Mouse (Mus musculus) liver, postnatal 0 days (tissue): ENCODE data around the gene Tmem184b. TPM values are rescaled to one million over a fixed set of nuclear protein-coding genes. Genes with fewer than 3 reads are reported as not detected.

Source experiments
- ATAC-seq: fragments of 200-750 bp; cut with Nextera tagmentation; 2 replicates; pipeline ENCODE4 v1.8.0; 2017; ENCODE audit warnings: mild to moderate bottlenecking, moderate library complexity
- DNase-seq: peaks from one replicate; pipeline ENCODE4 v3.0.0-alpha.2; 2016
- H3K27ac ChIP-seq: fragments of 300-500 bp; sonication (generic); 2 replicates; pipeline ENCODE4 v1.5.1; 2014; ENCODE audit warnings: antibody characterized with exemption, moderate library complexity, mild to moderate bottlenecking, low read depth
- H3K27me3 ChIP-seq: fragments of 300-500 bp; sonication (generic); 2 replicates; pipeline ENCODE4 v1.6.1; 2014; ENCODE audit warnings: low read length, control low read depth, mixed read lengths; ENCODE audit not compliant: insufficient read depth
- H3K36me3 ChIP-seq: fragments of 300-500 bp; sonication (generic); replicated peaks from 2 replicates; pipeline ENCODE4 v1.6.1; 2014; ENCODE audit warnings: mild to moderate bottlenecking, control low read depth, low read length, moderate library complexity, mixed read lengths; ENCODE audit not compliant: insufficient read depth
- H3K4me1 ChIP-seq: fragments of 300-500 bp; sonication (generic); 2 replicates; pipeline ENCODE4 v1.6.1; 2014; ENCODE audit warnings: antibody characterized with exemption, mild to moderate bottlenecking, control low read depth; ENCODE audit not compliant: insufficient read depth
- H3K4me2 ChIP-seq: fragments of 300-500 bp; sonication (generic); 2 replicates; pipeline ENCODE4 v1.6.1; 2014; ENCODE audit warnings: low read depth, mild to moderate bottlenecking, low read length, moderate library complexity, mixed read lengths
- H3K4me3 ChIP-seq: fragments of 300-500 bp; sonication (generic); 2 replicates; pipeline ENCODE4 v1.5.1; 2014; ENCODE audit warnings: low read depth, low read length
- H3K9ac ChIP-seq: fragments of 300-500 bp; sonication (generic); replicated peaks from 2 replicates; pipeline ENCODE4 v1.6.1; 2014; ENCODE audit warnings: mild to moderate bottlenecking, moderate library complexity
- H3K9me3 ChIP-seq: fragments of 300-500 bp; sonication (generic); 2 replicates; pipeline ENCODE4 v1.6.1; 2016; ENCODE audit warnings: mild to moderate bottlenecking, control low read depth, low read length, mixed read lengths
- CTCF ChIP-seq: sonication (generic); IDR thresholded peaks from 2 replicates; pipeline ENCODE4 v1.5.1; 2016; ENCODE audit warnings: antibody characterized with exemption, low read depth
- EP300 ChIP-seq: IDR thresholded peaks from 2 replicates; pipeline ENCODE4 v1.6.1; 2016; ENCODE audit warnings: antibody characterized with exemption, low read depth, mild to moderate bottlenecking
- WGBS: fragments of 180-500 bp; shearing (Covaris S2); extraction: QIAGEN DNeasy Blood & Tissue Kit; methylation state at CpG from one replicate; pipeline ENCODE4 v1.1.7; 2014; ENCODE audit not compliant: insufficient replicate concordance; 5-methylcytosine and 5-hydroxymethylcytosine counted together
- polyA plus RNA-seq: library from polyadenylated mRNA; unstranded; fragments of >200 nt; fragmentation: Nextera tagmentation; extraction: Ambion mirVana; gene quantifications from 2 replicates; pipeline ENCODE4 v1.2.1, GENCODE M21; 2015

The Tmem184b gene
- polyA plus RNA-seq, 1 experiment from 2014 or later = 8.4 TPM

DNA sequence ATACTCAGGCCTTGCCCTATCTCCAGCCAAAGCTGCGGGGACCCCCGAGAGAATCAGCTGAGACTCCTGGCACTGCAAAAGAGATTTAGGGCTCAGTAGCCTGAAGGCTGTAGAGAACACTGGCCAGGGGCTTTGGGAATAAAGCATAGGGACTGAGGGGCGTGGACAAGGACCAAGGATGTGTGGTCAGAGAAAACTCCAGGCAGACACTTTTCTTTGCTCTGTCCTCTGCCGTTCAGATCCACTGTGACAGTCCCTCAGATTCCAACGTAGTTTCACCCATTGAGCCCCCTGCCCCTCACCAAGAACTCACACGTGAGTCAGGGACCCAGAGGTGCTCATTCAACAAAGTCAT lies 38.9 kb upstream of the Tmem184b start:
- peak overlapping the region; percentile 80 for H3K4me3 ChIP-seq
- DNase-seq = no peak
- H3K9me3 ChIP-seq = no peaks in the 10 kb centered on the region
- TF ChIP-seq EP300 (no peak), CTCF (no peak)
- no peaks in the 10 kb centered on the region for H3K27me3 ChIP-seq
- 19% methylated on average over 6 of the region's 6 CpGs for WGBS
- peak overlapping the region; percentile 84 for H3K27ac ChIP-seq
- H3K36me3 ChIP-seq = 0 out of 2 replicates have a peak, but pooled peaks cover 4% of the 10 kb centered on the region
- peak overlapping the region; percentile 72 for H3K4me2 ChIP-seq
- peaks cover 9% of the 10 kb centered on the region for H3K4me1 ChIP-seq
- H3K9ac ChIP-seq = peak overlapping the region; percentile 88
- ATAC-seq = no peak

- Histone ChIP-seq H3K9me3 (no peaks in the 10 kb centered on the region), H3K9ac (peak overlapping the region; percentile 88), H3K27ac (peak overlapping the region; percentile 84), H3K36me3 (0 out of 2 replicates have a peak, but pooled peaks cover 4% of the 10 kb centered on the region), H3K4me1 (peaks cover 14% of the 10 kb centered on the region), H3K27me3 (no peaks in the 10 kb centered on the region), H3K4me3 (peak overlapping the region; percentile 80), H3K4me2 (peak overlapping the region; percentile 72)
- under 1% methylated on average over 63 of the region's 107 CpGs for WGBS
- no peak for TF ChIP-seq CTCF
- TF ChIP-seq EP300 = no peak
- DNase-seq (peak; percentile 77), ATAC-seq (peak; percentile 82)
Observed at GRCm38 (mm10) chr15:79441331-79442256, 38.2 kb upstream of the Tmem184b start.

GRCm38 (mm10) chr15:79440651-79441330 lies 37.4 kb upstream of the Tmem184b start:
- 30% methylated on average over 11 of the region's 11 CpGs for WGBS
- DNase-seq = no peak
- H3K4me1 ChIP-seq = peaks cover 20% of the 10 kb centered on the region

DNA sequence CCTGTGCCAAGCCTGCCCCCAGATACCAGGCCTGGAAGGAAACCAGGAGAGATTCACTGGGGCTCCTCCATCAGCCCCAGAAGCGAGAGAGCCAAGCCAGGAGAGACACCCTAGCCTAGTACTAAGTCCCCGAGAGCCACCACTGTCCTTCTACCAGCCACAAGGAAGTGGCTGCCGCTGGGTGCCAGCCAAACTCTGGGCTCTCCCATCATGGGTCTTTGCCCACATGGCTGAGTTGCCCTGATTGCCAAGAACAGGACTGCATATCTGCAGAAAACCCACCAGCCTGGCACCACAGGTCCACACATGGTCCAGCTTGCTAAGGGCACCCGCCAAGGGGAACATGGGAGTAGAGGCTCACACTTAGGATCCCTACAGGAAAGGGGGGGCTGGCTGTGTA lies 36.9 kb upstream of the Tmem184b start:
- no peak for ATAC-seq
- Histone ChIP-seq H3K4me2 (peak overlapping the region; percentile 72), H3K27ac (no peak overlapping the region), H3K27me3 (no peaks in the 10 kb centered on the region), H3K36me3 (0 out of 2 replicates have a peak, but pooled peaks cover 4% of the 10 kb centered on the region), H3K4me1 (peaks cover 25% of the 10 kb centered on the region), H3K9ac (no peak overlapping the region), H3K9me3 (no peaks in the 10 kb centered on the region), H3K4me3 (peak overlapping the region; percentile 80)
- no peak for DNase-seq
- 58% methylated on average over 4 of the region's 4 CpGs for WGBS
- TF ChIP-seq EP300 = no peak
- TF ChIP-seq CTCF = no peak

More at GRCm38 (mm10) chr15:79440651-79441330, 37.4 kb upstream of the Tmem184b start:
- Histone ChIP-seq H3K27me3 (no peaks in the 10 kb centered on the region), H3K9ac (peak overlapping the region; percentile 88), H3K4me2 (peak overlapping the region; percentile 72), H3K4me3 (peak overlapping the region; percentile 80), H3K27ac (peak overlapping the region; percentile 84), H3K9me3 (no peaks in the 10 kb centered on the region), H3K36me3 (0 out of 2 replicates have a peak, but pooled peaks cover 4% of the 10 kb centered on the region)
- TF ChIP-seq CTCF = no peak
- TF ChIP-seq EP300 = no peak
- ATAC-seq = no peak

DNA sequence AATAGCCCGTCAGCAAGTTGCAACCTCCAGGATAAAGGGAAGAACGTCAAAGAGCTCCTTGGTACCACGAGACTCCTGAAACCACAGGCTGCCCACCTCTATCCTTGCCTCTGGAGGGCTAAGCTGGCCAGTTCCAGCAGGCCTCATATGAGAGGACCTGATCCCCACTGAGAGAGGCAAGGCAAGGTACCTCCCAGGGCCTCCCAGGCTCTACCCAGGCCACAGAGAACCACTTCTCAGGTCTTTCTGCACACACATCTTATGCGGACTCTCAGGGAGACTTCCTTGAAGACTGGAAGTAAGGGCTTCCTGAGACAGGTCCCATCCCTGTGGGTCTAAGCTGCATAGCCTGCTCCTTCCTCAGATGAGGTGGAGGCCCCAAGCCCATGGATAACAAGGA lies 36.0 kb upstream of the Tmem184b start:
- Histone ChIP-seq H3K4me3 (no peak overlapping the region), H3K9me3 (no peaks in the 10 kb centered on the region), H3K36me3 (0 out of 2 replicates have a peak, but pooled peaks cover 4% of the 10 kb centered on the region), H3K9ac (no peak overlapping the region), H3K27me3 (no peaks in the 10 kb centered on the region), H3K27ac (no peak overlapping the region), H3K4me2 (no peak overlapping the region), H3K4me1 (peaks cover 31% of the 10 kb centered on the region)
- no peak for TF ChIP-seq EP300
- no peak for TF ChIP-seq CTCF
- ATAC-seq (no peak), DNase-seq (no peak)
- WGBS = 87% methylated on average over 4 of the region's 4 CpGs

GRCm38 (mm10) chr15:79438816-79439215 lies 35.4 kb upstream of the Tmem184b start:
- Histone ChIP-seq H3K27me3 (no peaks in the 10 kb centered on the region), H3K9me3 (no peaks in the 10 kb centered on the region), H3K4me1 (peaks cover 31% of the 10 kb centered on the region), H3K9ac (no peak overlapping the region), H3K27ac (peak overlapping the region; percentile 6; the same call in 1 of the 2 replicates), H3K4me2 (no peak overlapping the region), H3K36me3 (peaks cover 4% of the 10 kb centered on the region; the same call in 1 of the 2 replicates), H3K4me3 (no peak overlapping the region)
- WGBS = 76% methylated on average over 8 of the region's 8 CpGs
- ATAC-seq = no peak
- no peak for DNase-seq
- TF ChIP-seq CTCF (no peak), EP300 (no peak)
